Mouse (Mus musculus): ENCODE measurements at regions not wholly inside any gene's neighbourhood (a gene's known extent, or its start where the extent isn't known, plus 50 kb on each side); places are given as distances from the start of the nearest gene placed in this dataset.

DNA sequence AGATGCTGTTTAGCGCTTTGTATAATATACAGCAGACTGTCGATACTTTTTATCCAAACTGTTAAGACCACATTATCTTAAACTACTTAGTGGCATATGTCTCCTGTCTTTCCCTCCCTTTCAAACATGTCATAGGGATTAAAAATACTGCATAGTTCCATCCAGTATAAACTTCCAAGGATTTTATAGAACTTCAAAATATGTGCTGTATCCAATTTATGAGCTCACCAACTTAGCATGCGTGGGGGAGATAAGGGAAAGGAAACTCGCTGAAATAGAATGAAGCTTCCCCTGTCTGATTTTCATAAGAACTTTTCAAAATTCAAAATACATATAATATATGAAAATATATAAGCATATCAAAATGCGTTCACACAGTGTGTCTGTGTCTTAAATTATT, 147.2 kb downstream of the BC067074 start:
- H3K36me3 ChIP-seq (ENCODE audit: control insufficient read depth, insufficient read depth, low read length) = no peaks in the 10 kb centered on the region
- H3K27ac ChIP-seq (ENCODE audit: low read depth, low read length) = no peak overlapping the region
- H3K27me3 ChIP-seq (ENCODE audit: control insufficient read depth, insufficient read depth, low read length) = no peaks in the 10 kb centered on the region
- H3K9ac ChIP-seq (ENCODE audit: low read depth, low read length) = no peak overlapping the region
- no peak overlapping the region for H3K4me3 ChIP-seq (ENCODE audit: low read depth, low read length)
- no peak for ATAC-seq (replicated peaks; ENCODE audit: insufficient number of reproducible peaks, low FRiP score, low TSS enrichment)
- 71% methylated on average over 5 of the region's 5 CpGs for WGBS (ENCODE audit: insufficient replicate concordance)
- no peaks in the 10 kb centered on the region for H3K9me3 ChIP-seq (replicated peaks; ENCODE audit: control insufficient read depth, low read length)
- no peak overlapping the region for H3K4me2 ChIP-seq
- peaks cover 16% of the 10 kb centered on the region for H3K4me1 ChIP-seq (ENCODE audit: control insufficient read depth, insufficient read depth, low read length)

DNA sequence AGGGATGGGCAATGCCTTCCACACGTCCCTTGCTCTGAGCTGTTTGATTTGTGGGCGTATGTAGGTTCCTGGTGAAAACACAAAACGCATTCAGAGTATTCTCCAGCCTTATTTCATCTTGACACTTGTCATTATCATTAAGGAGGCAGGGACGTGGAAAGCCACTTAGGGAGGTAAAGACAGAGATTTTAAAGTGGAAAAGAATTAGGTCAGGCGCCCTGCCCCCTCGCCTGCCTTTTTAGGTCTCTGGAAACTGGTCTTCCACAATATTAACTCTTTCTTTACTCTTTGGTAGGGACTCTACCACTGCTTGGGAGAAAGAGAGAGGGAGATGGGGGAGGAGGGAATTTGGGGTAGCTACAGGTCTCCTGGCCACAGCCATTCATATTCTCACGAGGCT, 146.6 kb downstream of the BC067074 start:
- Histone ChIP-seq H3K27ac (ENCODE audit: low read depth, low read length) (no peak overlapping the region), H3K4me2 (no peak overlapping the region)
- ATAC-seq (replicated peaks; ENCODE audit: insufficient number of reproducible peaks, low FRiP score, low TSS enrichment) = no peak

DNA sequence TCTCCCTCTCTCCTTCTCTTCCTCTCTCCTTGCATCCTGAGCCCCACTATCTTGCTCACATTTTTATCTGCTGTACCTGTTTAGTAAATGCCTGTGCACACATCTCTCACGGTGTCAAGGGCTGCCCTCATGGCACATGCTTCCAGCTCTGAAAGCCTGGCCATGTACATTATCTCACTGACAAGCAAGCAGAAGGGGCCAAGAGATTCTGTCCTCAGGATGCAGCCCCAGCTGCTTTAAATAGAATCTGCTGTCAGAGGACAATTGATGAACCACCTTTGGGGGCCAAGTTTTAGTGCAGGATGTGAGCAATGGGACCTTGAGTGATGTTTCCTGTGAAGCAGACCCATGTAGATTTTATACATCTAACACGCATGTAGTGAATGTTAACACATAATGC, 145.9 kb downstream of the BC067074 start:
- Histone ChIP-seq H3K36me3 (ENCODE audit: control insufficient read depth, insufficient read depth, low read length) (no peaks in the 10 kb centered on the region), H3K27ac (ENCODE audit: low read depth, low read length) (no peak overlapping the region), H3K9ac (ENCODE audit: low read depth, low read length) (no peak overlapping the region), H3K4me2 (no peak overlapping the region), H3K4me3 (ENCODE audit: low read depth, low read length) (no peak overlapping the region), H3K27me3 (ENCODE audit: control insufficient read depth, insufficient read depth, low read length) (no peaks in the 10 kb centered on the region), H3K4me1 (ENCODE audit: control insufficient read depth, insufficient read depth, low read length) (peaks cover 16% of the 10 kb centered on the region), H3K9me3 (replicated peaks; ENCODE audit: control insufficient read depth, low read length) (no peaks in the 10 kb centered on the region)
- 36% methylated on average over 2 of the region's 2 CpGs for WGBS (ENCODE audit: insufficient replicate concordance)
- ATAC-seq (replicated peaks; ENCODE audit: insufficient number of reproducible peaks, low FRiP score, low TSS enrichment) = no peak

More for the DNA sequence above, 146.6 kb downstream of the BC067074 start:
- Histone ChIP-seq H3K4me3 (ENCODE audit: low read depth, low read length) (no peak overlapping the region), H3K27me3 (ENCODE audit: control insufficient read depth, insufficient read depth, low read length) (no peaks in the 10 kb centered on the region), H3K9me3 (replicated peaks; ENCODE audit: control insufficient read depth, low read length) (no peaks in the 10 kb centered on the region), H3K9ac (ENCODE audit: low read depth, low read length) (no peak overlapping the region), H3K4me1 (ENCODE audit: control insufficient read depth, insufficient read depth, low read length) (peaks cover 16% of the 10 kb centered on the region), H3K36me3 (ENCODE audit: control insufficient read depth, insufficient read depth, low read length) (no peaks in the 10 kb centered on the region)
- WGBS (ENCODE audit: insufficient replicate concordance) = 26% methylated on average over 7 of the region's 7 CpGs

DNA sequence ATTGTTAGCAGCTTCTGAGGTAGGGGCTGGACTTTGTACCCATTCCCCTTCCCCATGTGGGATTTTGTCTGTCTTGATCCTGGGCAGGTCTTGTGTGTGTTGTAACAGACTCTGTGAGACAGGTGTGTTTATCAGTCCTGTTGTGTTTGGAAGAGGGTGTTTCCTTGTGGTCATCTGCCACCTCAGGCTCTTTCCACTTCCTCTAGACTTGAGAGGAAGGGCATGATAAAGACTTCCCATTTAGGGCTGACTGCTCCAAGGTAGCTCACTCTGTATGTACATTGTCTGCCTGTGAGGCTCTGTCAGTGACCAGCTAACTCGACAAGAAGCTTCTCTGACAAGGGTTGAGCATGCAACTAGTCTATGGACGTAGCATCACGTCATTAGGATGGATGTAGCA, 143.3 kb downstream of the BC067074 start:
- no peaks in the 10 kb centered on the region for H3K27me3 ChIP-seq (ENCODE audit: control insufficient read depth, insufficient read depth, low read length)
- peaks cover 16% of the 10 kb centered on the region for H3K4me1 ChIP-seq (ENCODE audit: control insufficient read depth, insufficient read depth, low read length)
- ATAC-seq (replicated peaks; ENCODE audit: insufficient number of reproducible peaks, low FRiP score, low TSS enrichment) = no peak
- no peak overlapping the region for H3K9ac ChIP-seq (ENCODE audit: low read depth, low read length)
- H3K36me3 ChIP-seq (ENCODE audit: control insufficient read depth, insufficient read depth, low read length) = no peaks in the 10 kb centered on the region
- 75% methylated on average over 3 of the region's 3 CpGs for WGBS (ENCODE audit: insufficient replicate concordance)
- H3K9me3 ChIP-seq (replicated peaks; ENCODE audit: control insufficient read depth, low read length) = no peaks in the 10 kb centered on the region
- H3K4me2 ChIP-seq = no peak overlapping the region
- H3K4me3 ChIP-seq (ENCODE audit: low read depth, low read length) = no peak overlapping the region
- no peak overlapping the region for H3K27ac ChIP-seq (ENCODE audit: low read depth, low read length)

DNA sequence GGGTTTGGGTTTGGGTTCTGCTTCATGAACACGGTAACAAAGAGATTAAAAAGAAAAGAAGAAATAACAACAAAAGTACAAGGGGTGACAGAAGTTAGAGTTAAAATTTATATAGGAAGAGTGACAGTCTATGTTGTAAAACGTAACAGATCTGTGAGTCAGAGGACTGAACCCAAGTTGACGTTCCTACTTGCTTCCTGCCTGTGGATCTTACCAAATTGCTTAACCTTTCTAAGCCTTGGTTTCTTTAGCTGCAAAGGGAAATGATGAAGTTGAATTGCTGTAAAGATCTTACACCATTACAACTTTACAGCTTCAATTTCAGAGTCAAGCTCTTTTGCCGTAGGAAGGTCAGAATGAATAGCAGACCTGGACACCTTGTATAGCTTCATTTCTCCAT, 142.2 kb downstream of the BC067074 start:
- Histone ChIP-seq H3K4me3 (ENCODE audit: low read depth, low read length) (no peak overlapping the region), H3K27me3 (ENCODE audit: control insufficient read depth, insufficient read depth, low read length) (no peaks in the 10 kb centered on the region), H3K4me2 (no peak overlapping the region), H3K27ac (ENCODE audit: low read depth, low read length) (no peak overlapping the region), H3K9me3 (replicated peaks; ENCODE audit: control insufficient read depth, low read length) (no peaks in the 10 kb centered on the region), H3K9ac (ENCODE audit: low read depth, low read length) (no peak overlapping the region), H3K4me1 (ENCODE audit: control insufficient read depth, insufficient read depth, low read length) (peaks cover 16% of the 10 kb centered on the region), H3K36me3 (ENCODE audit: control insufficient read depth, insufficient read depth, low read length) (no peaks in the 10 kb centered on the region)
- WGBS (ENCODE audit: insufficient replicate concordance) = 75% methylated on average over 4 of the region's 4 CpGs
- ATAC-seq (replicated peaks; ENCODE audit: insufficient number of reproducible peaks, low FRiP score, low TSS enrichment) = no peak

DNA sequence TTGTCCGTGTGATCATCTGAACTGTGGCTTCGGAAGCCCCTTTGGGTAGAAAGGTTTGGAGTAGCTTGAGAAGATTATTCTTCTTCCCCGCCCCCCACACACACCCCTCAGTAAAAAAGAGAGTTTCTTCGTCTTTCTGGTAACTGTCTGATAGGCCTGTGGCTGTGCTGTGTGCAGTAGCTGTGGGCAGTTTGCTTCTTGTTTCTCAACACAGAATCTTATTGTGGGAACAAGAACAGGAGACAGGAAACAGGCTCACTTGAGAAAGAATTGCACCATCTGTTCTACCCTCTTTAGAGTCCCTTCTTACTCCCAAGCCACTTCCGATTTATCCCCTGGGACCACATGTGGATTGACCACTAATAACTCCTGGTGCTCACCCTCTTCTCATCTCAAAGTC, 140.5 kb downstream of the BC067074 start:
- Histone ChIP-seq H3K9me3 (replicated peaks; ENCODE audit: control insufficient read depth, low read length) (no peaks in the 10 kb centered on the region), H3K4me1 (ENCODE audit: control insufficient read depth, insufficient read depth, low read length) (0 out of 2 replicates have a peak, but pooled peaks cover 4% of the 10 kb centered on the region), H3K27ac (ENCODE audit: low read depth, low read length) (no peak overlapping the region), H3K9ac (ENCODE audit: low read depth, low read length) (no peak overlapping the region), H3K4me3 (ENCODE audit: low read depth, low read length) (no peak overlapping the region), H3K36me3 (ENCODE audit: control insufficient read depth, insufficient read depth, low read length) (no peaks in the 10 kb centered on the region), H3K4me2 (no peak overlapping the region), H3K27me3 (ENCODE audit: control insufficient read depth, insufficient read depth, low read length) (no peaks in the 10 kb centered on the region)
- 64% methylated on average over 5 of the region's 5 CpGs for WGBS (ENCODE audit: insufficient replicate concordance)
- ATAC-seq (replicated peaks; ENCODE audit: insufficient number of reproducible peaks, low FRiP score, low TSS enrichment) = no peak

DNA sequence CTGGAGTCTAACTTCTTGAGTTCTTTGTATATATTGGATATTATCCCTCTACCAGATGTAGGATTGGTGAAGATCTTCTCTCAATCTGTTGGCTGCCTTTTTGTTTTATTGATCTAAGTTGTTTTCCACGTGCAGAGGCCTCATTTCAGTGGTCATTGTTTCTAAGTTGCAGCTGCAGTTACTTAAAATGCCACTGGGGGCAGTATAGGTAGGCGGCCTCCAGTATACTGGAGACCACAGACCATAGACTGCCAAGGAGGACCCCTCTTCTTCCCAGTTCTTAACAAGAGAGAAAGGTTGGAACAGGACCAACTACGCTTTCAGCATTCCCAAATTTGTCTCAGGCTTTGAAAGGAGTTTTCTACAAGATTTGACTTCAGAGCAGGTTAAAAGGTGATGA, 136.7 kb downstream of the BC067074 start:
- WGBS (ENCODE audit: insufficient replicate concordance) = 41% methylated on average over 3 of the region's 3 CpGs
- ATAC-seq (replicated peaks; ENCODE audit: insufficient number of reproducible peaks, low FRiP score, low TSS enrichment) = no peak
- Histone ChIP-seq H3K9ac (ENCODE audit: low read depth, low read length) (no peak overlapping the region), H3K4me2 (no peak overlapping the region), H3K27ac (ENCODE audit: low read depth, low read length) (no peak overlapping the region), H3K9me3 (replicated peaks; ENCODE audit: control insufficient read depth, low read length) (no peaks in the 10 kb centered on the region), H3K4me3 (ENCODE audit: low read depth, low read length) (no peak overlapping the region), H3K4me1 (ENCODE audit: control insufficient read depth, insufficient read depth, low read length) (no peaks in the 10 kb centered on the region), H3K27me3 (ENCODE audit: control insufficient read depth, insufficient read depth, low read length) (no peaks in the 10 kb centered on the region), H3K36me3 (ENCODE audit: control insufficient read depth, insufficient read depth, low read length) (no peaks in the 10 kb centered on the region)

Data from heart, embryonic 11.5 days (tissue).